23 mouse cellular contexts compared by ENCODE assay signal in the genomic region with DNA sequence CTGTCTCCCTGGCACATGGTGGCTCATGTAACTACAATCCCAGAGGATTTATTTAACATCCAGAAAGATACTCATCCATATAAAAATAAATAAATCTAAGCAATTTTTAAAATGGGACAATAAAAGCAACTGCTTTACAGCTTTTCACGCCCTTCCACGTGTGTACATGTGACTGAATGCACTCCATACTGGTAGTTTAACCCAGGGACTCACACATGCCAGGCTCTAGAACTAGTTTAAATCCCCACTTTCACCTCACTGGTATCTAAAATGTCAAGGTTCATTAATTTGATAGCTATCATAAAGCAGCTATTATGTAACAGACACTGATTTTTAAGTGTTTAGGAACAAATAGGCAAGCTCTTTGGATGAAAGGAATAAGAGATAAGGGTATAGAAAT. TPM values are rescaled to one million over a fixed set of nuclear protein-coding genes. Genes with fewer than 3 reads are reported as not detected.
DNase-seq lines count a peak whose midpoint lies in the region; ATAC-seq and TF ChIP-seq lines count a peak whose summit lies in the region.
"Had no signal": no experiment of that assay in that cellular context is flagged by ENCODE, and none has a peak within 500 bp of the region (broad histone marks: within the 10 kb centered on the region; RNA-seq: fewer than 3 reads in every experiment).

No protein-coding gene starts in this region.

- peak overlapping the region; percentile 12; the same call in 1 of the 2 replicates for H3K27ac ChIP-seq in intestine, embryonic 14.5 days (ENCODE audit: low read depth)
- peak overlapping the region; percentile 76 for H3K27ac ChIP-seq in intestine, embryonic 15.5 days
- H3K27ac ChIP-seq in intestine, postnatal 0 days (ENCODE audit: low read depth, low read length), result peak overlapping the region; percentile 24; the same call in 1 of the 2 replicates
- H3K27ac ChIP-seq in stomach, embryonic 16.5 days (ENCODE audit: low read length), result peak overlapping the region; percentile 86
- H3K27ac ChIP-seq: embryonic facial prominence, embryonic 13.5 days; embryonic facial prominence, embryonic 15.5 days; forebrain, embryonic 10.5 days; forebrain, embryonic 12.5 days had no signal

- no peak for ATAC-seq in intestine, embryonic 14.5 days (replicated peaks; ENCODE audit: low FRiP score, low TSS enrichment, low read depth)
- peak; percentile 58 for ATAC-seq in intestine, embryonic 15.5 days
- ATAC-seq in intestine, postnatal 0 days, result peak; percentile 47; the same call in 1 of the 2 replicates
- no peak for ATAC-seq in stomach, embryonic 16.5 days (ENCODE audit: insufficient read depth, low FRiP score)
- ATAC-seq: forebrain, embryonic 14.5 days had no signal

- H3K27me3 ChIP-seq in intestine, embryonic 14.5 days (replicated peaks; ENCODE audit: control insufficient read depth, insufficient read depth, low read length), result no peaks in the 10 kb centered on the region
- no peaks in the 10 kb centered on the region for H3K27me3 ChIP-seq in intestine, embryonic 15.5 days (replicated peaks)
- no peaks in the 10 kb centered on the region for H3K27me3 ChIP-seq in intestine, postnatal 0 days (replicated peaks; ENCODE audit: control insufficient read depth, insufficient read depth, low read length)
- no peaks in the 10 kb centered on the region for H3K27me3 ChIP-seq in stomach, embryonic 16.5 days (ENCODE audit: control insufficient read depth, insufficient read depth, low read length)
- H3K27me3 ChIP-seq: embryonic facial prominence, embryonic 13.5 days; embryonic facial prominence, embryonic 15.5 days; forebrain, embryonic 12.5 days had no signal

- 0 out of 2 replicates have a peak, but pooled peaks cover 2% of the 10 kb centered on the region for H3K36me3 ChIP-seq in intestine, embryonic 14.5 days (ENCODE audit: control insufficient read depth, insufficient read depth, low read length)
- no peaks in the 10 kb centered on the region for H3K36me3 ChIP-seq in intestine, embryonic 15.5 days
- no peaks in the 10 kb centered on the region for H3K36me3 ChIP-seq in intestine, postnatal 0 days (ENCODE audit: control insufficient read depth, insufficient read depth)
- H3K36me3 ChIP-seq in stomach, embryonic 16.5 days (ENCODE audit: control insufficient read depth, insufficient read depth, low read length), result no peaks in the 10 kb centered on the region
- H3K36me3 ChIP-seq: embryonic facial prominence, embryonic 15.5 days had no signal

- H3K9ac ChIP-seq in intestine, embryonic 14.5 days (ENCODE audit: low read length), result no peak overlapping the region
- no peak overlapping the region for H3K9ac ChIP-seq in intestine, embryonic 15.5 days
- H3K9ac ChIP-seq in intestine, postnatal 0 days (ENCODE audit: low read depth, low read length), result no peak overlapping the region
- no peak overlapping the region for H3K9ac ChIP-seq in stomach, embryonic 16.5 days (ENCODE audit: low read length)
- H3K9ac ChIP-seq: embryonic facial prominence, embryonic 13.5 days; embryonic facial prominence, embryonic 15.5 days; forebrain, embryonic 12.5 days had no signal

- H3K4me3 ChIP-seq in intestine, embryonic 14.5 days (ENCODE audit: low read depth, low read length), result no peak overlapping the region
- no peak overlapping the region for H3K4me3 ChIP-seq in intestine, embryonic 15.5 days (replicated peaks)
- H3K4me3 ChIP-seq in intestine, postnatal 0 days (ENCODE audit: low read depth, low read length), result no peak overlapping the region
- H3K4me3 ChIP-seq in stomach, embryonic 16.5 days (replicated peaks; ENCODE audit: low read length), result no peak overlapping the region
- H3K4me3 ChIP-seq: embryonic facial prominence, embryonic 13.5 days; embryonic facial prominence, embryonic 15.5 days; erythroblast, embryonic 14.5 days; forebrain, embryonic 10.5 days; forebrain, embryonic 12.5 days had no signal

- H3K9me3 ChIP-seq in intestine, embryonic 14.5 days (ENCODE audit: control insufficient read depth, low read length), result no peaks in the 10 kb centered on the region
- H3K9me3 ChIP-seq in intestine, embryonic 15.5 days, result no peaks in the 10 kb centered on the region
- H3K9me3 ChIP-seq in intestine, postnatal 0 days (ENCODE audit: control insufficient read depth), result no peaks in the 10 kb centered on the region
- H3K9me3 ChIP-seq in stomach, embryonic 16.5 days (replicated peaks; ENCODE audit: control insufficient read depth, low read length), result no peaks in the 10 kb centered on the region
- H3K9me3 ChIP-seq: embryonic facial prominence, embryonic 13.5 days; embryonic facial prominence, embryonic 15.5 days; forebrain, embryonic 12.5 days had no signal

- no peak overlapping the region for H3K4me2 ChIP-seq in intestine, embryonic 14.5 days (ENCODE audit: low read length)
- no peak overlapping the region for H3K4me2 ChIP-seq in intestine, embryonic 15.5 days (replicated peaks)
- H3K4me2 ChIP-seq in intestine, postnatal 0 days (replicated peaks; ENCODE audit: low read depth), result no peak overlapping the region
- H3K4me2 ChIP-seq in stomach, embryonic 16.5 days (ENCODE audit: low read depth, low read length), result no peak overlapping the region
- H3K4me2 ChIP-seq: embryonic facial prominence, embryonic 13.5 days; embryonic facial prominence, embryonic 15.5 days; forebrain, embryonic 12.5 days had no signal

- no peaks in the 10 kb centered on the region; the same call in none of the 2 replicates for H3K4me1 ChIP-seq in intestine, embryonic 14.5 days (replicated peaks; ENCODE audit: control insufficient read depth, insufficient read depth, low read length)
- 0 out of 2 replicates have a peak, but pooled peaks cover 4% of the 10 kb centered on the region for H3K4me1 ChIP-seq in intestine, embryonic 15.5 days (replicated peaks)
- 0 out of 2 replicates have a peak, but pooled peaks cover 4% of the 10 kb centered on the region for H3K4me1 ChIP-seq in intestine, postnatal 0 days (replicated peaks; ENCODE audit: control insufficient read depth, insufficient read depth, low read length)
- H3K4me1 ChIP-seq in stomach, embryonic 16.5 days (ENCODE audit: control insufficient read depth, insufficient read depth, low read length), result peaks cover 16% of the 10 kb centered on the region
- H3K4me1 ChIP-seq: embryonic facial prominence, embryonic 15.5 days had no signal

- no peak for DNase-seq in intestine, embryonic 14.5 days (ENCODE audit: low spot score)
- DNase-seq in layer of hippocampus, postnatal 10 days (ENCODE audit: low spot score in 2 of 2), result no peak
- no peak for DNase-seq in retina, embryonic 14.5 days (ENCODE audit: low spot score)
- no peak for DNase-seq in spleen, adult 18-20 months
- DNase-seq: adrenal gland, adult 2 months; adrenal gland, postnatal 10 days; adrenal gland, postnatal 25 days; cerebellum, adult 11 months; cerebellum, adult 18-20 months; cerebellum, adult 8-10 months; cerebellum, adult 9-11 months; cerebellum, postnatal 14 days; cerebellum, postnatal 36 days; embryo, embryonic 11 days had no signal

- TF ChIP-seq CTCF in intestine, postnatal 0 days (IDR thresholded peaks at IDR 0.05; ENCODE audit: low read depth), result no peak

- WGBS in intestine, embryonic 14.5 days, result 68% methylated on average over 2 of the region's 2 CpGs
- 64% methylated on average over 2 of the region's 2 CpGs for WGBS in intestine, embryonic 15.5 days
- 36% methylated on average over 2 of the region's 2 CpGs for WGBS in intestine, postnatal 0 days
- 78% methylated on average over 2 of the region's 2 CpGs for WGBS in stomach, embryonic 16.5 days

RNA-seq across cellular contexts. Expression of gene Arfgap2, which starts 57.1 kb away (rescaled TPM):
- 72.4 and 73.8 TPM in 2 replicates for polyA plus RNA-seq in intestine, embryonic 14.5 days (2014; fragmentation: Nextera tagmentation; extraction: Ambion mirVana)
- 72.0 and 75.6 TPM in 2 replicates for polyA plus RNA-seq in intestine, embryonic 15.5 days (2015; fragmentation: Nextera tagmentation; extraction: Ambion mirVana)
- 37.6 and 39.0 TPM in 2 replicates for polyA plus RNA-seq in intestine, postnatal 0 days (2015; fragmentation: Nextera tagmentation; extraction: Ambion mirVana)
- polyA plus RNA-seq in stomach, embryonic 16.5 days (2015; fragmentation: Nextera tagmentation; extraction: Ambion mirVana), result 82.0 and 82.3 TPM in 2 replicates
- 10 to 100 TPM; 56.3 to 62.4 TPM for total RNA-seq in layer of hippocampus, postnatal 10 days (2021)

Comparison
In these comparisons a context has a peak if more than half of its experiments do, and no peak if none do; other contexts are left out.
1. ATAC-seq: peak in intestine, embryonic 15.5 days (single experiment) and intestine, postnatal 0 days (single experiment); none in intestine, embryonic 14.5 days (single experiment) and stomach, embryonic 16.5 days (single experiment).
2. H3K27ac ChIP-seq: peak in every context shown above with its lines; median percentile 86 in stomach, embryonic 16.5 days; 76 in intestine, embryonic 15.5 days; 24 in intestine, postnatal 0 days; 12 in intestine, embryonic 14.5 days.